Mouse (Mus musculus): ENCODE results near the gene Sumo3. TPM values are rescaled to one million over a fixed set of nuclear protein-coding genes. Genes with fewer than 3 reads are reported as not detected.

The Sumo3 gene
- polyA plus RNA-seq (2015; fragmentation: Nextera tagmentation; extraction: Ambion mirVana) = 324 and 334 TPM in 2 replicates

- peak; percentile 89 for ATAC-seq (ENCODE audit: insufficient read depth, low FRiP score, low read depth)
- H3K9ac ChIP-seq = peak within 1 kb of the TSS; percentile 65
- 1% methylated on average over 115 of the region's 119 CpGs for WGBS
These were observed at the start of gene Sumo3, which contains the start of gene Gm49325 for GRCm38 (mm10) chr10:77605908-77606826. Gene Sumo3, plus strand, starts transcription at chr10:77606097. Gene Gm49325, plus strand, starts transcription at chr10:77606197.

GRCm38 (mm10) chr10:77556631-77557030 is 49.3 kb upstream of the Sumo3 start:
- no peak for ATAC-seq (ENCODE audit: insufficient read depth, low FRiP score, low read depth)
- WGBS = 87% methylated on average over 7 of the region's 7 CpGs
- H3K4me1 ChIP-seq = no peaks in the 10 kb centered on the region
- no peaks in the 10 kb centered on the region for H3K9me3 ChIP-seq
- no peaks in the 10 kb centered on the region for H3K36me3 ChIP-seq
- no peak overlapping the region for H3K4me2 ChIP-seq
- no peaks in the 10 kb centered on the region for H3K27me3 ChIP-seq (replicated peaks)
- no peak overlapping the region for H3K4me3 ChIP-seq (replicated peaks)
- no peak overlapping the region for H3K9ac ChIP-seq
- H3K27ac ChIP-seq = no peak overlapping the region

More at GRCm38 (mm10) chr10:77605908-77606826, at the start of gene Sumo3, which contains the start of gene Gm49325:
- Histone ChIP-seq H3K4me2 (peak within 1 kb of the TSS; percentile 94), H3K36me3 (peaks cover 15% of the 10 kb centered on the region), H3K27me3 (replicated peaks) (no peaks in the 10 kb centered on the region), H3K4me3 (replicated peaks) (peak within 1 kb of the TSS; percentile 82), H3K4me1 (peaks cover 19% of the 10 kb centered on the region), H3K9me3 (no peaks in the 10 kb centered on the region), H3K27ac (peak within 1 kb of the TSS; percentile 98)

- ATAC-seq (ENCODE audit: insufficient read depth, low FRiP score, low read depth) = no peak; the same call in 1 of the 2 replicates
- H3K27ac ChIP-seq = no peak overlapping the region
- WGBS = 85% methylated on average over 4 of the region's 4 CpGs
These were observed 48.3 kb upstream of the Sumo3 start for GRCm38 (mm10) chr10:77557641-77558040.

DNA sequence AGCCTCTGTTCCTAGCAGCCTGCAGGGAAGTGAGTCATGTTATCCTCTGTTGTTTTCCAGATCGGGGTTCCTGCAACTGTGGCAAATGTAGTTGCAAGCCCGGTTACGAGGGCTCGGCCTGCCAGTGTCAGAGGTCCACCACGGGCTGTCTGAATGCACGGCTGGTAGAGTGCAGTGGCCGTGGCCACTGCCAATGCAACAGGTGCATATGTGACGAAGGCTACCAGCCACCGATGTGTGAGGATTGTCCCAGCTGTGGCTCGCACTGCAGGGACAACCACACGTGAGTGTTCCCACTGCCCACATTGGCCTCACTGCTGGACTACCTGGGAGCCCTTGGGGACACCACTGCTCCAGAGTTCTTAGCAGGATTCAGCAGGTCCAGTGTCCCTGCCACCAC is 45.8 kb upstream of the Sumo3 start:
- no peaks in the 10 kb centered on the region for H3K9me3 ChIP-seq
- H3K9ac ChIP-seq = no peak overlapping the region
- H3K27ac ChIP-seq = no peak overlapping the region
- no peaks in the 10 kb centered on the region for H3K36me3 ChIP-seq
- 88% methylated on average over 11 of the region's 11 CpGs for WGBS
- no peaks in the 10 kb centered on the region for H3K4me1 ChIP-seq
- no peaks in the 10 kb centered on the region for H3K27me3 ChIP-seq (replicated peaks)
- no peak overlapping the region for H3K4me2 ChIP-seq
- ATAC-seq (ENCODE audit: insufficient read depth, low FRiP score, low read depth) = no peak
- no peak overlapping the region for H3K4me3 ChIP-seq (replicated peaks)

More at GRCm38 (mm10) chr10:77557641-77558040, 48.3 kb upstream of the Sumo3 start:
- Histone ChIP-seq H3K9me3 (no peaks in the 10 kb centered on the region), H3K36me3 (no peaks in the 10 kb centered on the region), H3K9ac (no peak overlapping the region), H3K4me2 (no peak overlapping the region), H3K4me1 (no peaks in the 10 kb centered on the region), H3K27me3 (replicated peaks) (no peaks in the 10 kb centered on the region), H3K4me3 (replicated peaks) (no peak overlapping the region)

DNA sequence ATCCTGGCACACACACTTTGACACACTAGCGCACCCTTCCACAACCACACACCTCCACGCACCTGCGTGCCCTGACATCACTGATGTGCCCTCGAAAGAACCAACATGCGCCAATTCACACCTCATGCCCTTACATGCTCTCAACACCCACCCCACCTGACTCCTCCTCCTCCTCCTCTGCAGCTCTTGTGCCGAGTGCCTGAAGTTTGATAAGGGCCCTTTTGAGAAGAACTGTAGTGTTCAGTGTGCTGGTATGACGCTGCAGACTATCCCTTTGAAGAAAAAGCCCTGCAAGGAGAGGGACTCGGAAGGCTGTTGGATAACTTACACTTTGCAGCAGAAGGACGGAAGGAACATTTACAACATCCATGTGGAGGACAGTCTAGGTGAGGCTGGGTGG is 45.1 kb upstream of the Sumo3 start:
- Histone ChIP-seq H3K27ac (no peak overlapping the region), H3K4me1 (no peaks in the 10 kb centered on the region), H3K9me3 (no peaks in the 10 kb centered on the region), H3K9ac (no peak overlapping the region), H3K36me3 (no peaks in the 10 kb centered on the region), H3K27me3 (replicated peaks) (no peaks in the 10 kb centered on the region), H3K4me3 (replicated peaks) (no peak overlapping the region), H3K4me2 (no peak overlapping the region)
- WGBS = 85% methylated on average over 9 of the region's 9 CpGs
- ATAC-seq (ENCODE audit: insufficient read depth, low FRiP score, low read depth) = no peak

- no peak overlapping the region for H3K4me3 ChIP-seq (replicated peaks)
- H3K27me3 ChIP-seq (replicated peaks) = no peaks in the 10 kb centered on the region
- no peak overlapping the region for H3K9ac ChIP-seq
- ATAC-seq (ENCODE audit: insufficient read depth, low FRiP score, low read depth) = no peak
- H3K36me3 ChIP-seq = no peaks in the 10 kb centered on the region
- H3K4me2 ChIP-seq = no peak overlapping the region
- no peaks in the 10 kb centered on the region for H3K4me1 ChIP-seq
- H3K9me3 ChIP-seq = no peaks in the 10 kb centered on the region
- no peak overlapping the region for H3K27ac ChIP-seq
- 70% methylated on average over 2 of the region's 2 CpGs for WGBS
These were observed 44.4 kb upstream of the Sumo3 start for GRCm38 (mm10) chr10:77561508-77561907.

DNA sequence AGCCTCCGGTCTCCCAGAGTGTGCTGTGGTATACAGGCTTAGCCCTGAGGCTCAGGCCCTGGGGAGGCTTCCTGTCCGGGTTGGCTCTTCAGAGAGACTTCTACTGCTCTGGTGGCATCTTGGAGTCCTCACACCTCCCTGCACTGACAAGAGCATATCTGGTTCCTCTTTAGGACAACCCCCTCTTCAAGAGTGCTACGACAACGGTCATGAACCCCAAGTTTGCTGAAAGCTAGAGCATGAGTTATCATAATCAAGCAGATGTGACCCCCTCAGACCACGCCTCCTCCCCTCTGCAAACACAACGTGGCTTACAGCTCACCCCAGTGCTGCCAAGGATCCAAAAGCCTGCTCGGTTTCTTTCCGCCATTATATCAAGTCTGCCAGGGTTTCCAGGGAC is 40.9 kb upstream of the Sumo3 start:
- no peaks in the 10 kb centered on the region for H3K36me3 ChIP-seq
- 76% methylated on average over 8 of the region's 8 CpGs for WGBS
- H3K9me3 ChIP-seq = no peaks in the 10 kb centered on the region
- H3K27me3 ChIP-seq (replicated peaks) = no peaks in the 10 kb centered on the region
- H3K4me3 ChIP-seq (replicated peaks) = no peak overlapping the region
- H3K4me1 ChIP-seq = peaks cover 3% of the 10 kb centered on the region; the same call in 1 of the 2 replicates
- no peak overlapping the region for H3K9ac ChIP-seq
- H3K4me2 ChIP-seq = no peak overlapping the region
- ATAC-seq (ENCODE audit: insufficient read depth, low FRiP score, low read depth) = no peak
- H3K27ac ChIP-seq = no peak overlapping the region

DNA sequence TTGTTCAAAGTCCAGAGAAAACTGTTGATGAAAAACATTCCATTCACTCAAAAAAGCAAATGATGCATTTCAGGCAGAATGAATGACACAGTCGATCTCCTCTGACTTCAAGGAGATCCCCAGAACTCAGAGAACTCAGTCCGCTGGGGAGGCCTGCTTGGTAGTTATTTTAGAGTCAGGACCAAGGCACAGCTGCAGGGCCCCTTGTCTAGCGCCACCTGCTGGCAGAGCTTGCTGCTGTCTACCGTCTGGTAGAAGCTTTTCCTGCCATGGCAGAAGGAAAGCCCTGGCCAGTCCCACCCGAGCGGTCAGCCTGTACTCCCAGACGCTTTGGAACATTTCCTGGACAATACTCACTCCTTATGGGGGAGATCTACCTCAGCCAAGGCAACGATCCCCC is 39.2 kb upstream of the Sumo3 start:
- no peak overlapping the region for H3K4me3 ChIP-seq (replicated peaks)
- H3K9ac ChIP-seq = no peak overlapping the region
- 39% methylated on average over 8 of the region's 8 CpGs for WGBS
- H3K4me1 ChIP-seq = peaks cover 3% of the 10 kb centered on the region; the same call in 1 of the 2 replicates
- no peaks in the 10 kb centered on the region for H3K36me3 ChIP-seq
- no peaks in the 10 kb centered on the region for H3K27me3 ChIP-seq (replicated peaks)
- no peaks in the 10 kb centered on the region for H3K9me3 ChIP-seq
- ATAC-seq (ENCODE audit: insufficient read depth, low FRiP score, low read depth) = no peak
- H3K27ac ChIP-seq = no peak overlapping the region
- H3K4me2 ChIP-seq = no peak overlapping the region

DNA sequence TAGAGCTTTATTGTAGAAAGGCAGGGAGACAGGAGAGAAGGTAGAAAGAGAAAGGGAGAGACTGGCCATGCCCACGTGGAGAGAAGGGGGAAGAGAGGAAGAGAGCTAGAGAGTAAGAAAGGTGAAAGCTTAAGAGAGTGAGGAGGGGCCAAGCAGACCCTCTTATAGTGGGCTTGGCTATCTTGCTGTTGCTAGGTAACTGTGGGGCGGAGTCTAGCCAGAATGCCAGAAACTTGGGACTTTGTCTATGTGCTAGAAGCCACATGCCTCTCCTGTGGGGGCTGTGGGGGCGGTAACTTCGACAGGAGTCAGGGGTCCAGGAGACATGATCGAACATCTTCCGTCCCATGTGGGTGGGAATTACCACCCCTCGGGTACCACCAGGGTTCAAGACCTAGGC is 36.4 kb upstream of the Sumo3 start:
- 35% methylated on average over 7 of the region's 7 CpGs for WGBS

GRCm38 (mm10) chr10:77569973-77570658 is 35.8 kb upstream of the Sumo3 start:
- Histone ChIP-seq H3K27ac (peak overlapping the region; percentile 88), H3K36me3 (no peaks in the 10 kb centered on the region), H3K4me3 (replicated peaks) (no peak overlapping the region), H3K9ac (no peak overlapping the region), H3K9me3 (no peaks in the 10 kb centered on the region), H3K4me2 (peak overlapping the region; percentile 38; the same call in 1 of the 2 replicates), H3K27me3 (replicated peaks) (no peaks in the 10 kb centered on the region), H3K4me1 (peaks cover 3% of the 10 kb centered on the region; the same call in 1 of the 2 replicates)
- ATAC-seq (ENCODE audit: insufficient read depth, low FRiP score, low read depth) = peak; percentile 71
- WGBS = 35% methylated on average over 6 of the region's 6 CpGs

More for the DNA sequence above, 36.4 kb upstream of the Sumo3 start:
- Histone ChIP-seq H3K36me3 (no peaks in the 10 kb centered on the region), H3K9me3 (no peaks in the 10 kb centered on the region), H3K9ac (no peak overlapping the region), H3K27ac (peak overlapping the region; percentile 88), H3K4me3 (replicated peaks) (no peak overlapping the region), H3K27me3 (replicated peaks) (no peaks in the 10 kb centered on the region), H3K4me2 (peak overlapping the region; percentile 38), H3K4me1 (peaks cover 3% of the 10 kb centered on the region; the same call in 1 of the 2 replicates)
- ATAC-seq (ENCODE audit: insufficient read depth, low FRiP score, low read depth) = 0 out of 2 replicates have a peak, but pooled peaks have one; percentile 3

DNA sequence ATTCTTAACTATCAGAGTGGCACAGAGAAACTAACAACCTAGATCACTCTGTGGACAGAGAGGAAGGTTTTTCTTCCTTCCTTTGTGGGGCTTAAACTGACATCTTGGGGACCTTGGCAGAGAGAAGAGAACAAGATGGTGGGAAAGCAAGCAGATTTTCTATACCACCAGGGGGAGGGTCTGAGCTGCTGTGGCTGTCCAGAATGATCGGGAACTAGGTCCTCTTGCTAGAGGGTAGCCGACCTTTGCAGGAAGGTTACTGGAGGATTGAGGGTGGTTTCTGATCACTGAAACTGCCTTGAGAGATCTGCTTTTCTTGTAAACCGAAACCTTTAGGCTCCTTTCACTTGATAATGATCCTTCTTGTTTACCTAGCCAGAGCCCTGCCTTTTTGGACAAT is 33.7 kb upstream of the Sumo3 start:
- H3K9me3 ChIP-seq = no peaks in the 10 kb centered on the region
- ATAC-seq (ENCODE audit: insufficient read depth, low FRiP score, low read depth) = no peak
- 15% methylated on average over 3 of the region's 3 CpGs for WGBS
- no peaks in the 10 kb centered on the region for H3K27me3 ChIP-seq (replicated peaks)
- H3K9ac ChIP-seq = no peak overlapping the region
- H3K4me3 ChIP-seq (replicated peaks) = no peak overlapping the region
- no peaks in the 10 kb centered on the region for H3K36me3 ChIP-seq
- H3K4me2 ChIP-seq = no peak overlapping the region
- H3K4me1 ChIP-seq = peaks cover 3% of the 10 kb centered on the region; the same call in 1 of the 2 replicates
- peak overlapping the region; percentile 37 for H3K27ac ChIP-seq
